Mouse (Mus musculus) Patski (cell line): Measurements from ENCODE around the gene Ccdc9. TPM values are rescaled to one million over a fixed set of nuclear protein-coding genes. Genes with fewer than 3 reads are reported as not detected.

Experiments used
- ATAC-seq: fragments of 100-300 bp; one replicate; pipeline ENCODE4 v1.8.0; 2021
- CTCF ChIA-PET: fragments of 350-600 bp; sonication (Branson Sonifier 250); formaldehyde crosslinking; loops from one replicate; lab custom pipeline; 2022; ENCODE audit warnings: inconsistent platforms; lab: Charles Lee
- POLR2A ChIA-PET: fragments of 350-600 bp; sonication (Branson Sonifier 250); formaldehyde crosslinking; loops from one replicate; lab custom pipeline; 2022; ENCODE audit warnings: antibody characterized with exemption, inconsistent platforms; lab: Charles Lee
- DNase-seq: peaks from one replicate; pipeline ENCODE4 v3.0.0-alpha.2; 2011; ENCODE audit warnings: low read depth, low spot score
- H3K27me3 ChIP-seq: fragments of 371-371 bp; one replicate; pipeline ENCODE4 v1.5.1; 2021
- CTCF ChIP-seq: fragments of 100-300 bp; IDR thresholded peaks from one replicate; pipeline ENCODE4 v1.5.1; 2021
- in situ Hi-C: fragments of 300-500 bp; cut with MboI; formaldehyde crosslinking; loops from 3 replicates; pipeline ENCODE4 v1.11.1; 2018; ENCODE audit warnings: low pct_unique_long_range_greater_than_20kb, mixed read lengths
- polyA plus RNA-seq: library from polyadenylated mRNA; unstranded; gene quantifications from one replicate; pipeline ENCODE4 v1.2.3, GENCODE M21; 2021

Ccdc9 gene
- polyA plus RNA-seq, 1 experiment from 2014 or later: 78.2 TPM

DNA sequence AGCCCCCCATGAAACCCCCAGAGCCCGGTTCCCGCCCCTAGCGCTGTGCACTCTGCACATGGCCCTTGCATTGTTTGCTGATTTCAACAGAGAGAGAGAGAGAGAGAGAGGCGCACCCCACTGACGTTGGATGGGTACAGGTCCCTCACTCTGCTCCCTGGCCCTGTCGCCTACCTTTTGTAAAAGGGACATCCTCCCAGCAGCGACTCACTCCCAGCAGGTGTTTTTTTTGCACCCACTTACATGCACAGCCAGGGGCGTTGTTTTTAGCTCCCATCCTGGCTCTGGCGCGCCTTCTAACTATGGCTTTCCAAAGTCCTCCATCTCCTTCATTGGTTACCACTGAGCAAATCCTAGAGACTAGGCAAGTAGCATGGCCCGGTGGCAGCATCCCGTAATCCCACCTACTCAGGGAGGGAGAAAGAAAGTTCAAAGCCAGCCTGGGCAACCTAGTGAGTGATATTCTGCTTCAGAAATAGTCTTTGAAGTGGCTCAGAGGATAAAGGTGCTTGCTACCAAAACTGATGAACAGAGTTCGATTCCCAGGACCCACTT is 27.7 kb upstream of the Ccdc9 start:
- in situ Hi-C loops: no loop called here
- no peaks in the 10 kb centered on the region for H3K27me3 ChIP-seq
- ChIA-PET CTCF (interaction anchor here (1.3 to 3.8 kb wide), 6 partner anchors 10 to 59 kb away, joined by 3 to 22 read pairs (median 6); no protein-coding TSS in a partner anchor), POLR2A (interaction anchor here (0.6 to 1.5 kb wide), 3 partner anchors 12 to 16 kb away, joined by 3 to 6 read pairs (median 5); no protein-coding TSS in a partner anchor)
- DNase-seq: no peak
- ATAC-seq: no peak
- no peak for TF ChIP-seq CTCF

DNA sequence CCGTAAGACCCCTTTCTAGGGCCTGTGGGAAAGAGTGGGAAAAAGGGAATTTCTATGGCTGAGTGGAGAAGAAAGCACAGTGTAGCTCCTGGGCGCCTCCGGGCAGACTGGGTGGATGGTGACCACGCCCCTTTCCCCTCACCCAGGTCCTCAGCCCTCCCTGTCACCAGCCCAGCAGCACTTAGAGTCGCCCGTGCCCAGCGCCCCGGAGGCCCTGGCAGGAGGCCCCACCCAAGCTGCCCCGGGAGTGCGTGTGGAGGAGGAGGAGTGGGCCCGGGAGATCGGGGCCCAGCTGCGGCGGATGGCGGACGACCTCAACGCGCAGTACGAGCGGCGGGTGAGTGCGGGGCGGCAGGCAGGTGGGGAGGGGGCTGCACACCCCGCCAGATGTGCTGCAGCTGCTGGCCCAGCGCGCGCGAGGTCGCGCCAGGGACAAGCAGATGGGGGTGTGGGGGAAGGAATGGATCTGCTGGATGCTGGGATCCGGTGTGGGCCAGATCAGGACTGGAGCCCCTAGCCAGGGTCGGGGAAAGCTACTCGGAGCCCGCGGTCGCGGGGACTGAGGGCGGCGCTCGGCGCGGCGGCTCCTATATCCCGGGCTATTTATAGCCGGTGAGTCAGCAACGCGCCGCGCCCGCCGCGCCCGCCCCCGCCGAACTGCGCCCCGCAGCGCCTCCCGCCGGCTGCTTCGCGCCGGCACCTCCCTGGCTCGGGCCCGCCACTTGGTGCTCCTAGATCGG is 27.1 kb upstream of the Ccdc9 start:
- POLR2A ChIA-PET: interaction anchor here (0.8 to 1.5 kb wide), 5 partner anchors 12 to 30 kb away, joined by 3 to 6 read pairs (median 5); no protein-coding TSS in a partner anchor
- H3K27me3 ChIP-seq: no peaks in the 10 kb centered on the region
- ATAC-seq (peak; percentile 16), DNase-seq (no peak)
- no peak for TF ChIP-seq CTCF
- in situ Hi-C loops: no loop called here
- CTCF ChIA-PET: interaction anchor here (0.8 to 3.8 kb wide), 11 partner anchors 11 to 65 kb away, joined by 3 to 22 read pairs (median 5); no protein-coding TSS in a partner anchor

DNA sequence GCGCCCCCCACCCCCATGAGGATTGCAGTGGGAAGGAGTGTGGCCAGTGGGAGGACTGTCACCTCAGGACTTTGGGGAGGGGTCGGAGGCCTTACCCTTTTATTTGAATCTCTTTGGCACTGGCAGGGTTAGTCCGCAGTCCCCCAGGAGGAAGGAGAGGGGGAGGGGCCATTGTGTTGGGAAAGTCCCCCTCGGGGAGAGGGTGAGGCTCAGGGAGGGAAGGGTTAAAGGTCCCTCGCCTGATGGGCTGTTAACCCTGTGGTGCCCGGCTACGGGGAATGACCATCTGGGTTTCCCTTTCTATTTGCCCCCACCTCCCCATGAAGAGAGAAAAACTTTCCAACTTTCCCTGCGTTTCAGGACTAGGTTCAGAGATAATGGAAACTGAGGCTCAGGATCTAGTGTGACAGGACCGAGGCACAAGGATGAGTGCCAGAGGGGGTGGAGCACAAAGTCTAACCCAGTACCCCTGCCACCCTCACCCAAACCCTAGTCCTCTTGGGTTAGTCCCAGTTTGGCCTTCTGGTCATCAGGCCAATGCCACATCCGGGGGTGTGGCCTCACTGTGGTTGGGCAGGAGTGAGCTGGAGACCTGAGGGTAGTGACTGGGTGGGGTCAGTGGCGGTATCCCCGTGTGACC is 26.2 kb upstream of the Ccdc9 start:
- POLR2A ChIA-PET: interaction anchor here (0.8 to 1.4 kb wide), 4 partner anchors 13 to 31 kb away, joined by 3 to 5 read pairs (median 4); no protein-coding TSS in a partner anchor
- CTCF ChIA-PET: interaction anchor here (0.5 to 3.8 kb wide), 10 partner anchors 12 to 66 kb away, joined by 3 to 22 read pairs (median 5); no protein-coding TSS in a partner anchor
- no peak for TF ChIP-seq CTCF
- no peaks in the 10 kb centered on the region for H3K27me3 ChIP-seq
- in situ Hi-C loops: no loop called here
- DNase-seq (no peak), ATAC-seq (peak; percentile 45)

DNA sequence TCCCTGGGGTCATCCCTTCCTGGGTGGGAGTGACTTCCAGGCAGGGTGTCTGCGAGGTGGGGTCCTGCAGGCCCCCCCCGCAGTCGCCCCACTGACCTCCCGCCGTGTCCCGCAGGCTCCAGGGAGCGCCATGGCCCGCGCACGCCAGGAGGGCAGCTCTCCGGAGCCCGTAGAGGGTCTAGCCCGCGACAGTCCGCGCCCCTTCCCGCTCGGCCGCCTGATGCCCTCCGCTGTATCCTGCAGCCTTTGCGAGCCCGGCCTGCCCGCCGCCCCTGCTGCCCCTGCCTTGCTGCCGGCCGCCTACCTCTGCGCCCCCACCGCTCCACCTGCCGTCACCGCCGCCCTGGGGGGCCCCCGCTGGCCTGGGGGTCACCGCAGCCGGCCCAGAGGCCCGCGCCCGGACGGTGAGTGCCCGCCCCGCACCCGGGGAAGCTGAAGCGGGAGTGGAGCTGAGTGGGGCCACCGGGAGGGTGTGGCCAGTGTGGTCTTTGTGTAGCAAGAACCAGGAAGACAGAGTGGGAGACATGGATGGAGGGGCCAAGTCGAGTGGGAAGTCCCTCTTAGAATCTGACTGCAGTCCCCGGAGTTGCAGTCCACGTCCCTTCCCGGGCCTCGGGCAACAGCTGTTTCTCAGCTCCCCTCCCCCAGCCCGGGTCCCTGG is 25.5 kb upstream of the Ccdc9 start:
- ChIA-PET POLR2A (interaction anchor here (1.4 kb wide), 1 partner anchor 17 kb away, joined by 5 read pairs; no protein-coding TSS in a partner anchor), CTCF (interaction anchor here (0.5 to 3.8 kb wide), 5 partner anchors 14 to 61 kb away, joined by 3 to 22 read pairs (median 5); no protein-coding TSS in a partner anchor)
- no peak for TF ChIP-seq CTCF
- DNase-seq: no peak
- ATAC-seq: no peak
- in situ Hi-C loops: no loop called here
- no peaks in the 10 kb centered on the region for H3K27me3 ChIP-seq

DNA sequence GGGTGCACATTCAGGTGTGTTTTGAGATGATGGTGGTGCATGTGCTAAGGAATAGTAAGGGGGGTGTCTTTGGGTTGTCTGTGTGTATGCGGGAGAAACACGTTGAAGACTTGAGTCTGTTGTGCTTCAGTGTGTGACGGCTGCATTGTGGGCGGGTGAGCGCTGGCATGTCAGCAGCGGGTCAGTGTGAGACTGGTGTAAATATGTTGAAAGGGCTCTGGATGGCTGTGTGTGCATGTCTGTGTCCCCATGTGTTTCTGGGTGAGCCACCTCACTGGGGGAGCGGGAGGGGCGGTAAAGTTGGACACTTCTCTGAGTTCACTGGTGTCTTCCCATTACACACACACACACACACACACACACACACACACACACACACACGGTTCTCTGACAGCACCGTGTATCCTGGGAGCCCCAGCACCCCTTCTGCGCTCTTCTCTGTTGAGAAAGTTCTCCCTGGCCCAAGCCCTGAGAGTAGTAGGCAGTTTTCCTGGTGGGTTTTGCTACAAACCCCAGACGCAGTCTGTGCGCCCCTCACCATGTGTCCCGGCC is 24.9 kb upstream of the Ccdc9 start:
- CTCF ChIA-PET: interaction anchor here (0.8 to 3.8 kb wide), 2 partner anchors 17 to 65 kb away, joined by 3 to 22 read pairs; no protein-coding TSS in a partner anchor
- DNase-seq: no peak
- TF ChIP-seq CTCF: no peak
- POLR2A ChIA-PET: interaction anchor here (1.2 to 1.7 kb wide), 2 partner anchors 17 to 62 kb away, joined by 3 to 10 read pairs; no protein-coding TSS in a partner anchor
- in situ Hi-C loops: no loop called here
- no peak for ATAC-seq
- no peaks in the 10 kb centered on the region for H3K27me3 ChIP-seq

DNA sequence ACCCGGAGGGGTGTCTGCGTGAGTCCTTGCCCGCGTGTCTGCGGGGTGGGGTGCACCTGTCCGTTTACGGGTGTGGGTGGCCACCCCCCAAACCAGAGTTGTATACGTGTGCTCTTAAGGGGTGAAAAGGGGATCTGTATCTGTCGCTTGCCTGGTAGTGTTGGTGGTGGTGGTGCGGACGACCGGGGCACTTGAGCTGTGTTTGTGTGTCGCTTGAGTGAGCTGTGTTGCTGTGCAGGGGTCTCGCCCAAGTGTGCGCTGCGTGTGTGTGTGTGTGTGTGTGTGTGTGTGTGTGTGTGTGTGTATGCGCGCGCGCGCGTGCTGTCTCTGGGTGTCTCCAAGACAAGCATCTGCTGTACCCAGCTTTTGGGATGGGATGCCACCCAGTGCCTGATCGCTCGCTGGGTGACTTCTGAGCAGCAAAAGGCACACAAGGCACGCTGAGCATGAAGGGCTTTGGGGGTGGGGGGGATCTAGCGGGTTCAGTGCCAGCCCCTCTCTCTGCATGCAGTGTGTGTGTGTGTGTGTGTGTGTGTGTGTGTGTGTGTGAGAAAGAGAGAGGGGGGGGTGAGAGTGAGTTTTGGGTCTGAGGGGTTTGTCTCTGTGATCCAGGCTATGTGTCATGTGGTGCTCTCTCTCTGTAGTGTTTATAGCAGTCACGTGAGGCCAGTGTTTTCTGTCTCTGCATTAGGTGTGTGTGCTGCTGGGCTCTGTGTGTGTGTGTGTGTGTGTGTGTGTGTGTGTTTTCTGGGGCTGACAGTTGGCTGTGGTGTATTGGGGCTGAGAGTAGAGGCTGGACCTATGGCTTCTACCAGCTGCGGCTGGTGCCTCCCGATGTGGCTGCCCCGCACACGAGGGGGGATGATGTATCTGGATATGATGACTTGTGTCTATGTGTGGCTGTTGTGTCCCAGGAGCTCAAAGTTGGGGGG is 24.2 kb upstream of the Ccdc9 start:
- DNase-seq (no peak), ATAC-seq (no peak)
- in situ Hi-C loops: no loop called here
- ChIA-PET CTCF (interaction anchor here (0.8 kb wide), 1 partner anchor 65 kb away, joined by 3 read pairs; no protein-coding TSS in a partner anchor), POLR2A (interaction anchor here (1.2 to 1.7 kb wide), 2 partner anchors 16 to 63 kb away, joined by 3 to 10 read pairs; no protein-coding TSS in a partner anchor)
- TF ChIP-seq CTCF: no peak
- H3K27me3 ChIP-seq: no peaks in the 10 kb centered on the region

DNA sequence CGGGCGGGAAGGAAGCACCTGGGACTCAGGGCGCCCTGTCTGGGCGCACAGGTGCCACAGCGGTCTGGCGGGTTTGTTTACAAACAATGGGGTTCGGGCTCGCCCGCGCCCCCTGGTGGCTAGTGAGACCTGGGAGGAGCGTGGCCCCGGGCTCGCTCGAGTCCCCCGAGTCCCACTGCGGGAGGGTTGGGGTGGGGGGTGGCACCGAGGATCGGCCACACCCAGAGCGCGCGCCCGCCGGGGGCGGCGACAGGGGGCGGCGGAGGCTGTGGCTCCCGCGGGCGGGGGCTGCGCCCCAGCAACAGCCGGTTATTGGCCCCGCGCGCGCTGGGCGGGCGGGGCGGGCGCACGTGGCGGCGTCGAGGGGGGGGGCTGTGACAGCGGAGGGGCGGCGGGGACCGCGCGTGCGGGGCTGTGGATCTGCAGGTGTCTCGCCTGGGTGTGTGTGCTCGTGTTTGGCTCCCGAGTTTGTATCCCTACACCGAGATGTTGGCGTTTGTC is 23.5 kb upstream of the Ccdc9 start:
- ATAC-seq (peak; percentile 32), DNase-seq (no peak)
- TF ChIP-seq CTCF: no peak
- ChIA-PET CTCF (interaction anchor here (1.1 kb wide), 1 partner anchor 15 kb away, joined by 3 read pairs; no protein-coding TSS in a partner anchor), POLR2A (interaction anchor here (1.7 kb wide), 1 partner anchor 15 kb away, joined by 10 read pairs; no protein-coding TSS in a partner anchor)
- no peaks in the 10 kb centered on the region for H3K27me3 ChIP-seq
- in situ Hi-C loops: no loop called here

DNA sequence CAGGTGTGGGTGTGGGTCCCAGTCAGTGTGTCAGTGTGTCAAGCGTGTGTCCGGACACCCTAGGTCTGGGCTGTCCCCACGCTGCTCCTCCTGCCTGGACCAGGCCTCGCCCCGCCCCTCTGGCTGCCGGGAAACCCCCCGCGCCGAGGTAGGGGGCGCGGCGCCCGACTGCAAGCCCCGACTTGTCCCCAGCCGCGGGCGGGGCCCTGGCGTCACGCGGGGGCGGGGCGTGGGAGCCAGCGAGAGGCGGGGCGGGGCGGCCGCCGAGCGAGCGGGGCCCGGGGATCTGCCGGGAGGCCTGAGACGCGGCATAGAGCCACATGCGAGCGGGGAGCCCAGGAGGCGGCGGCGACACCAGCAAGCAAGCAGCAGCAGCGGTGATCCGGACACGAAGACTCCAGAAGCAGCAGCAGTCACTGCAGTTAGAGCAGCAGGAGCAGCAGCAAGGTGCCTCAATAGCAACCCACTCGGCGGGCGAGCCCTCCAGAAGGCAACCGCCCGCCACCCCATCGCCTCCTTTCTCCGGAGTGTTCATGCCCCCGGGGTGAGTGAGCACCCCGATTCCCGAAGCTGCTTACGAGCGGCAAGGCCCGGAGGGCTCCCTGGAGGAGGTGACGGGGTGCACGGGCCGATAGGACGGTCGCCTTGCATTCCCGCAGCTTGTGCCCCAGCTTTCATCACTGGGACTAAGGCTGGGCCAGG is 22.9 kb upstream of the Ccdc9 start:
- peak; percentile 51 for ATAC-seq
- POLR2A ChIA-PET: no interaction called here
- TF ChIP-seq CTCF: no peak
- no peak for DNase-seq
- H3K27me3 ChIP-seq: no peaks in the 10 kb centered on the region
- in situ Hi-C loops: no loop called here
- CTCF ChIA-PET: interaction anchor here (1.1 kb wide), 1 partner anchor 15 kb away, joined by 3 read pairs; no protein-coding TSS in a partner anchor
